Mouse (Mus musculus) brain, embryonic 14.5 days (tissue): Measurements from ENCODE around the gene Hoxc10.

ENCODE experiments used
- CTCF ChIP-seq: fragments of 200-500 bp; IDR thresholded peaks from 2 replicates; pipeline ENCODE4 v1.5.1; 2012; ENCODE audit warnings: inconsistent platforms, mild to moderate bottlenecking, moderate library complexity, borderline replicate concordance; ENCODE audit not compliant: insufficient read depth, insufficient read length; ENCODE audit errors: extremely low read depth
- POLR2A ChIP-seq: fragments of 200-500 bp; IDR thresholded peaks from 2 replicates; pipeline ENCODE4 v1.6.1; 2012; ENCODE audit warnings: mild to moderate bottlenecking, inconsistent platforms, borderline replicate concordance; ENCODE audit not compliant: poor library complexity, insufficient read depth, insufficient read length, severe bottlenecking; ENCODE audit errors: extremely low read depth

DNA sequence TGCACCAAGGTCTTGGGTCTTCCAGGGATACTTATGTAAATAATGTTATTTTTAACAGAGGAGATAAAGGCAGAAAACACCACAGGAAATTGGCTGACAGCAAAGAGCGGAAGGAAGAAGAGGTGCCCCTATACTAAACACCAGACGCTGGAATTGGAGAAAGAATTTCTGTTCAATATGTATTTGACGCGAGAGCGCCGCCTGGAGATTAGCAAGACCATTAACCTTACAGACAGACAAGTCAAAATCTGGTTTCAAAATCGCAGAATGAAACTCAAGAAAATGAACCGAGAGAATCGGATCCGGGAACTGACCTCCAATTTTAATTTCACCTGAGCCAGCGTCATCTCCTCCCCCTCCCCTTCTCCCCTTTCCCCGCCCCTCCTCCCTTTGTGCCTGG lies 4.1 kb downstream of the Hoxc10 start:
- TF ChIP-seq CTCF (peak; percentile 29; the same call in 1 of the 2 replicates), POLR2A (no peak)
